In the genomic region with DNA sequence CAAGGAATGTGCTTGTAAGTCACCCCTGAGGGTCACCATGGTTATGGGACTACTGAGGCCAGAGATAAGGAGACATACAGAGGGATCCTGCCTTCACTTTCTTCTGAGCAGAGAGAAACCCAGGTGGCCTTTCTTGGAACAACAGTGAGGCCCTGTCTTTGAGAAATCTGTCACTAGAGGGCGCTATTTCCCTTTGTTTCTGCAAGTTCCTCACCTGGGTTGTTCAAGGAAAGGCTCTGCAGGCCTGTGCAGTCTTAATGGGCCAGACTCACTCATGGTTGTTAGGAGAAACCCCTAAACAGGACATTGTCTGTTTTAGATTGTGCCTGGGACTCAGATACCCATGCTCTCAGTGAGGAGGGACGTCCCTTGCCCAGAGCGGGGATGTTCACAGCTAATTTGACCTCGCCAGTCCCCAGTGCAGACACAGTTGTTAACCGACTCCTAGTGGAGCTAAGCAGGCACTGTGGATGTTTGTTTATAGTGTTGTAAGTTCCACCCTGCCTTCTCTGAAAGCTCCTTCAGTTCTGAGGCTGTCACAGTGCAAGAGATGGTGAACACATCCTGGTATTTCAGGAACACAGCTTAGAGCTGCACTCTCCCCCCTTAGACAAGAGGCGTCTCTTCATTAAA, we compare ENCODE assay signal across 9 mouse cellular contexts. TPM values are rescaled to one million over a fixed set of nuclear protein-coding genes. Genes with fewer than 3 reads are reported as not detected.
DNase-seq lines count a peak whose midpoint lies in the region; ATAC-seq and TF ChIP-seq lines count a peak whose summit lies in the region.
"Had no signal": no experiment of that assay in that cellular context is flagged by ENCODE, and none has a peak within 500 bp of the region (broad histone marks: within the 10 kb centered on the region; RNA-seq: fewer than 3 reads in every experiment).

No protein-coding gene starts in this region.

- H3K79me2 ChIP-seq in heart, adult 2 months (replicated peaks; ENCODE audit: control insufficient read depth, insufficient read depth, low read length), result no peaks in the 10 kb centered on the region

- no peak overlapping the region for H3K9ac ChIP-seq in heart, adult 2 months (ENCODE audit: low read depth, low read length)
- no peak overlapping the region for H3K9ac ChIP-seq in forebrain, embryonic 15.5 days (replicated peaks)
- H3K9ac ChIP-seq in intestine, embryonic 14.5 days (ENCODE audit: low read length), result no peak overlapping the region
- no peak overlapping the region for H3K9ac ChIP-seq in stomach, embryonic 14.5 days (replicated peaks; ENCODE audit: low read depth, low read length)

- H3K4me1 ChIP-seq in heart, adult 2 months (ENCODE audit: control insufficient read depth, insufficient read depth, low read length), result no peaks in the 10 kb centered on the region
- H3K4me1 ChIP-seq in forebrain, embryonic 15.5 days, result no peaks in the 10 kb centered on the region
- no peaks in the 10 kb centered on the region for H3K4me1 ChIP-seq in intestine, embryonic 14.5 days (replicated peaks; ENCODE audit: control insufficient read depth, insufficient read depth, low read length)
- no peaks in the 10 kb centered on the region for H3K4me1 ChIP-seq in stomach, embryonic 14.5 days (ENCODE audit: control insufficient read depth, insufficient read depth, low read length)

- peak in 1 of 2 experiments; percentile 7 for DNase-seq in heart, adult 2 months
- no peak for DNase-seq in heart, postnatal 25 days (ENCODE audit: low spot score)
- peak; percentile 86 for DNase-seq in cerebellum, adult 11 months
- peak; percentile 77 for DNase-seq in intestine, embryonic 14.5 days (ENCODE audit: low spot score)
- DNase-seq in left cerebral cortex, adult 8-10 months (ENCODE audit: low spot score in 2 of 2), result peak; percentile 10 to 28
- peak; percentile 90 for DNase-seq in mesoderm, embryonic 11.5 days (ENCODE audit: low read depth, low spot score)

- H3K4me2 ChIP-seq in forebrain, embryonic 15.5 days (replicated peaks), result no peak overlapping the region
- no peak overlapping the region for H3K4me2 ChIP-seq in intestine, embryonic 14.5 days (ENCODE audit: low read length)
- no peak overlapping the region for H3K4me2 ChIP-seq in stomach, embryonic 14.5 days (replicated peaks; ENCODE audit: low read depth, low read length)
- H3K4me2 ChIP-seq: embryonic facial prominence, embryonic 13.5 days had no signal

- H3K27ac ChIP-seq in heart, adult 2 months, result no peak overlapping the region
- no peak overlapping the region for H3K27ac ChIP-seq in forebrain, embryonic 15.5 days (replicated peaks)
- H3K27ac ChIP-seq in intestine, embryonic 14.5 days (ENCODE audit: low read depth), result no peak overlapping the region
- H3K27ac ChIP-seq in stomach, embryonic 14.5 days (ENCODE audit: low read length), result no peak overlapping the region
- H3K27ac ChIP-seq: embryonic facial prominence, embryonic 13.5 days had no signal

- TF ChIP-seq CTCF in heart, adult 2 months (IDR thresholded peaks at IDR 0.05), result peak; percentile 73

- H3K27me3 ChIP-seq in heart, adult 2 months (ENCODE audit: control insufficient read depth, insufficient read depth, low read length), result peaks cover 2% of the 10 kb centered on the region; the same call in 1 of the 2 replicates
- no peaks in the 10 kb centered on the region for H3K27me3 ChIP-seq in forebrain, embryonic 15.5 days
- H3K27me3 ChIP-seq in intestine, embryonic 14.5 days (replicated peaks; ENCODE audit: control insufficient read depth, insufficient read depth, low read length), result no peaks in the 10 kb centered on the region
- no peaks in the 10 kb centered on the region for H3K27me3 ChIP-seq in stomach, embryonic 14.5 days (ENCODE audit: control insufficient read depth, insufficient read depth, low read length)
- H3K27me3 ChIP-seq: embryonic facial prominence, embryonic 13.5 days had no signal

- no peaks in the 10 kb centered on the region for H3K36me3 ChIP-seq in heart, adult 2 months (ENCODE audit: control insufficient read depth, insufficient read depth, low read length)
- H3K36me3 ChIP-seq in forebrain, embryonic 15.5 days, result no peaks in the 10 kb centered on the region
- H3K36me3 ChIP-seq in intestine, embryonic 14.5 days (ENCODE audit: control insufficient read depth, insufficient read depth, low read length), result no peaks in the 10 kb centered on the region
- H3K36me3 ChIP-seq in stomach, embryonic 14.5 days (ENCODE audit: control insufficient read depth, insufficient read depth, low read length), result no peaks in the 10 kb centered on the region
- H3K36me3 ChIP-seq: embryonic facial prominence, embryonic 13.5 days had no signal

- no peak for TF ChIP-seq EP300 in heart, adult 2 months (IDR thresholded peaks at IDR 0.05; ENCODE audit: insufficient read depth, low read depth, low read length)

- WGBS in heart, adult 2 months, result 80% methylated on average over 6 of the region's 6 CpGs
- WGBS in forebrain, embryonic 15.5 days, result 58% methylated on average over 6 of the region's 6 CpGs
- WGBS in intestine, embryonic 14.5 days, result 37% methylated on average over 6 of the region's 6 CpGs
- 48% methylated on average over 6 of the region's 6 CpGs for WGBS in stomach, embryonic 14.5 days

- no peaks in the 10 kb centered on the region for H3K9me3 ChIP-seq in forebrain, embryonic 15.5 days
- no peaks in the 10 kb centered on the region for H3K9me3 ChIP-seq in intestine, embryonic 14.5 days (ENCODE audit: control insufficient read depth, low read length)
- no peaks in the 10 kb centered on the region for H3K9me3 ChIP-seq in stomach, embryonic 14.5 days (ENCODE audit: control insufficient read depth, low read depth, low read length)
- H3K9me3 ChIP-seq: embryonic facial prominence, embryonic 13.5 days had no signal

- peak; percentile 77 for ATAC-seq in forebrain, embryonic 15.5 days (replicated peaks)
- peak; percentile 85 for ATAC-seq in intestine, embryonic 14.5 days (replicated peaks; ENCODE audit: low FRiP score, low TSS enrichment, low read depth)
- peak; percentile 79 for ATAC-seq in stomach, embryonic 14.5 days (ENCODE audit: insufficient number of reproducible peaks, insufficient read depth, low FRiP score, low read depth)

- TF ChIP-seq POLR2A in heart, adult 2 months (IDR thresholded peaks at IDR 0.05; ENCODE audit: insufficient read depth, low read depth, low read length), result no peak

- H3K4me3 ChIP-seq in heart, adult 2 months, result no peak overlapping the region
- no peak overlapping the region for H3K4me3 ChIP-seq in forebrain, embryonic 15.5 days
- no peak overlapping the region for H3K4me3 ChIP-seq in intestine, embryonic 14.5 days (ENCODE audit: low read depth, low read length)
- H3K4me3 ChIP-seq in stomach, embryonic 14.5 days (ENCODE audit: low read depth, low read length), result no peak overlapping the region
- H3K4me3 ChIP-seq: embryonic facial prominence, embryonic 13.5 days had no signal

- intact Hi-C loops in heart, adult 2 months (cut with DNase I), result loop anchor here (5.0 kb wide), 2 partner anchors 350 to 385 kb away; no protein-coding TSS in a partner anchor
- intact Hi-C loops in heart, postnatal 25 days (cut with DNase I), result loop anchor here (1.0 to 5.0 kb wide), 2 partner anchors 350 to 385 kb away; no protein-coding TSS in a partner anchor

RNA-seq across cellular contexts. Expression of gene Spp2, which starts 49.2 kb away (rescaled TPM):
- not detected for total RNA-seq in heart, adult 2 months (2021)
- not detected in 2 replicates for polyA plus RNA-seq in heart, adult 2 months (2012; rRNA removed)
- total RNA-seq in heart, postnatal 25 days (2021), result not detected
- polyA plus RNA-seq in forebrain, embryonic 15.5 days (2015; fragmentation: Nextera tagmentation; extraction: Ambion mirVana), result 0.41 TPM in 1 of 2 replicates, not detected in the other
- 0.20 and 0.88 TPM in 2 replicates for polyA plus RNA-seq in intestine, embryonic 14.5 days (2014; fragmentation: Nextera tagmentation; extraction: Ambion mirVana)
- not detected for total RNA-seq in left cerebral cortex, adult 8-10 months (2022)
- polyA plus RNA-seq in stomach, embryonic 14.5 days (2014; fragmentation: Nextera tagmentation; extraction: Ambion mirVana), result 0.38 TPM in 1 of 2 replicates, not detected in the other
- polyA plus RNA-seq: embryonic facial prominence, embryonic 13.5 days had no signal
